In genomic region chr3:23071486-23071885, GRCm38 (mm10) we compare ENCODE assay signal across 25 mouse cellular contexts.
"Had no signal": no experiment of that assay in that cellular context is flagged by ENCODE, and none has a peak within 500 bp of the region (broad histone marks: within the 10 kb centered on the region; RNA-seq: fewer than 3 reads in every experiment).

No protein-coding gene starts in this region.

- H3K36me3 ChIP-seq: embryonic facial prominence, embryonic 10.5 days; embryonic facial prominence, embryonic 12.5 days; embryonic facial prominence, embryonic 13.5 days; embryonic facial prominence, embryonic 15.5 days; forebrain, embryonic 10.5 days; forebrain, embryonic 12.5 days; forebrain, embryonic 15.5 days had no signal

- H3K9ac ChIP-seq: embryonic facial prominence, embryonic 12.5 days; embryonic facial prominence, embryonic 13.5 days; embryonic facial prominence, embryonic 15.5 days; forebrain, embryonic 12.5 days; forebrain, embryonic 13.5 days; forebrain, embryonic 15.5 days; forebrain, postnatal 0 days had no signal

- H3K27me3 ChIP-seq: embryonic facial prominence, embryonic 12.5 days; embryonic facial prominence, embryonic 13.5 days; embryonic facial prominence, embryonic 15.5 days; forebrain, embryonic 12.5 days; forebrain, embryonic 13.5 days; forebrain, embryonic 15.5 days had no signal

- DNase-seq: cerebellum, adult 9-10 months; cerebellum, adult 9-11 months; cerebellum, postnatal 10 days; cerebellum, postnatal 14 days; cerebellum, postnatal 25 days; cerebellum, postnatal 36 days; embryo, embryonic 11 days; forebrain, postnatal 0 days; gastrocnemius, adult 2 months; gastrocnemius, postnatal 10 days; gastrocnemius, postnatal 14 days; gastrocnemius, postnatal 25 days; gastrocnemius, postnatal 36 days; heart, adult 11 months; heart, adult 18-20 months; heart, adult 2 months had no signal

- H3K9me3 ChIP-seq: embryonic facial prominence, embryonic 10.5 days; embryonic facial prominence, embryonic 12.5 days; embryonic facial prominence, embryonic 13.5 days; embryonic facial prominence, embryonic 15.5 days; forebrain, embryonic 10.5 days; forebrain, embryonic 12.5 days; forebrain, embryonic 13.5 days; forebrain, embryonic 15.5 days had no signal

- H3K4me2 ChIP-seq: embryonic facial prominence, embryonic 12.5 days; embryonic facial prominence, embryonic 13.5 days; embryonic facial prominence, embryonic 15.5 days; forebrain, embryonic 12.5 days; forebrain, embryonic 13.5 days; forebrain, embryonic 15.5 days had no signal

- H3K27ac ChIP-seq: embryonic facial prominence, embryonic 10.5 days; embryonic facial prominence, embryonic 12.5 days; embryonic facial prominence, embryonic 13.5 days; embryonic facial prominence, embryonic 15.5 days; forebrain, embryonic 10.5 days; forebrain, embryonic 12.5 days; forebrain, embryonic 13.5 days; forebrain, embryonic 15.5 days; gastrocnemius, adult 2 months; heart, adult 2 months had no signal

- H3K4me3 ChIP-seq: embryonic facial prominence, embryonic 10.5 days; embryonic facial prominence, embryonic 12.5 days; embryonic facial prominence, embryonic 13.5 days; embryonic facial prominence, embryonic 15.5 days; erythroblast, embryonic 14.5 days; forebrain, embryonic 10.5 days; forebrain, embryonic 12.5 days; forebrain, embryonic 13.5 days; forebrain, embryonic 15.5 days; gastrocnemius, adult 2 months; heart, adult 2 months had no signal

- H3K4me1 ChIP-seq: embryonic facial prominence, embryonic 10.5 days; embryonic facial prominence, embryonic 12.5 days; embryonic facial prominence, embryonic 13.5 days; embryonic facial prominence, embryonic 15.5 days; forebrain, embryonic 10.5 days; forebrain, embryonic 12.5 days; forebrain, embryonic 13.5 days; forebrain, embryonic 15.5 days had no signal
